Mouse (Mus musculus) ES-Bruce4 (cell line): ENCODE measurements around the gene Hoxd8. TPM values are rescaled to one million over a fixed set of nuclear protein-coding genes. Genes with fewer than 3 reads are reported as not detected.

Experiments used
- H3K27ac ChIP-seq: 2 replicates; pipeline ENCODE4 v1.5.1; 2012; ENCODE audit warnings: low read length, inconsistent platforms; ENCODE audit not compliant: insufficient read depth
- H3K27me3 ChIP-seq: 2 replicates; pipeline ENCODE4 v1.6.1; 2012; ENCODE audit warnings: mild to moderate bottlenecking, low read length, inconsistent platforms; ENCODE audit not compliant: control insufficient read depth, poor library complexity, insufficient read depth, severe bottlenecking
- H3K36me3 ChIP-seq: 2 replicates; pipeline ENCODE4 v1.6.1; 2012; ENCODE audit warnings: inconsistent platforms, mild to moderate bottlenecking, low read length, moderate library complexity; ENCODE audit not compliant: control insufficient read depth, poor library complexity, insufficient read depth, severe bottlenecking
- H3K4me1 ChIP-seq: one replicate; pipeline ENCODE4 v1.8.1; 2011; ENCODE audit warnings: low read length; ENCODE audit not compliant: control insufficient read depth, insufficient read depth
- H3K4me3 ChIP-seq: 2 replicates; pipeline ENCODE4 v1.5.1; 2011; ENCODE audit warnings: low read depth, mild to moderate bottlenecking, low read length
- H3K9ac ChIP-seq: 2 replicates; pipeline ENCODE4 v1.6.1; 2012; ENCODE audit warnings: low read depth, mild to moderate bottlenecking, inconsistent platforms; ENCODE audit not compliant: poor library complexity, severe bottlenecking
- H3K9me3 ChIP-seq: replicated peaks from 2 replicates; pipeline ENCODE4 v1.6.1; 2012; ENCODE audit warnings: mild to moderate bottlenecking, low read length, inconsistent platforms; ENCODE audit not compliant: control insufficient read depth, poor library complexity, insufficient read depth, severe bottlenecking
- CTCF ChIP-seq: IDR thresholded peaks from one replicate; pipeline ENCODE4 v1.8.1; 2011; ENCODE audit warnings: low read depth, low read length
- EP300 ChIP-seq: IDR thresholded peaks from 2 replicates; pipeline ENCODE4 v1.6.1; 2011; ENCODE audit warnings: low read depth, low read length; ENCODE audit not compliant: insufficient read depth
- POLR2A ChIP-seq: IDR thresholded peaks from one replicate; pipeline ENCODE4 v1.8.1; 2011; ENCODE audit warnings: low read length; ENCODE audit not compliant: insufficient read depth
- polyA plus RNA-seq: library from polyadenylated mRNA; stranded (reverse); fragments of >200 nt; gene quantifications from 2 replicates; pipeline ENCODE4 v1.2.4, GENCODE M21; 2011; ENCODE audit warnings: low read depth; ENCODE audit not compliant: missing spikeins, insufficient read depth, insufficient read length

Hoxd8 gene
- polyA plus RNA-seq, 1 experiment = 2.1 TPM

- no peak overlapping the region for H3K9ac ChIP-seq
- no peak for TF ChIP-seq POLR2A
- no peak for TF ChIP-seq EP300
- TF ChIP-seq CTCF = no peak
- no peak overlapping the region for H3K4me3 ChIP-seq
- no peak overlapping the region for H3K27ac ChIP-seq
- no peaks in the 10 kb centered on the region for H3K4me1 ChIP-seq
- no peaks in the 10 kb centered on the region for H3K36me3 ChIP-seq
- H3K27me3 ChIP-seq = peaks cover 67% of the 10 kb centered on the region
- no peaks in the 10 kb centered on the region for H3K9me3 ChIP-seq
These were observed 31.7 kb downstream of the Hoxd8 start for GRCm38 (mm10) chr2:74735851-74736687.

GRCm38 (mm10) chr2:74736688-74737577 lies 32.5 kb downstream of the Hoxd8 start:
- Histone ChIP-seq H3K9me3 (no peaks in the 10 kb centered on the region), H3K4me3 (no peak overlapping the region), H3K27ac (no peak overlapping the region), H3K36me3 (no peaks in the 10 kb centered on the region), H3K4me1 (no peaks in the 10 kb centered on the region), H3K9ac (no peak overlapping the region), H3K27me3 (peaks cover 69% of the 10 kb centered on the region)
- TF ChIP-seq POLR2A (no peak), CTCF (no peak)

- Histone ChIP-seq H3K9me3 (no peaks in the 10 kb centered on the region), H3K27ac (no peak overlapping the region), H3K36me3 (no peaks in the 10 kb centered on the region), H3K4me3 (no peak overlapping the region), H3K4me1 (no peaks in the 10 kb centered on the region), H3K27me3 (peaks cover 66% of the 10 kb centered on the region), H3K9ac (no peak overlapping the region)
- TF ChIP-seq POLR2A (no peak), CTCF (no peak), EP300 (no peak)
These were observed 33.2 kb downstream of the Hoxd8 start for GRCm38 (mm10) chr2:74737578-74738070.

- no peak overlapping the region for H3K9ac ChIP-seq
- H3K4me1 ChIP-seq = no peaks in the 10 kb centered on the region
- H3K27ac ChIP-seq = no peak overlapping the region
- H3K4me3 ChIP-seq = no peak overlapping the region
- H3K9me3 ChIP-seq = no peaks in the 10 kb centered on the region
- no peaks in the 10 kb centered on the region for H3K36me3 ChIP-seq
- TF ChIP-seq CTCF (no peak), EP300 (no peak), POLR2A (no peak)
- H3K27me3 ChIP-seq = peaks cover 63% of the 10 kb centered on the region
These were observed 34.4 kb downstream of the Hoxd8 start for GRCm38 (mm10) chr2:74738623-74739475.

GRCm38 (mm10) chr2:74739476-74739800 lies 35.0 kb downstream of the Hoxd8 start:
- Histone ChIP-seq H3K9me3 (no peaks in the 10 kb centered on the region), H3K36me3 (no peaks in the 10 kb centered on the region), H3K9ac (no peak overlapping the region), H3K4me3 (no peak overlapping the region), H3K4me1 (no peaks in the 10 kb centered on the region), H3K27ac (no peak overlapping the region), H3K27me3 (peaks cover 60% of the 10 kb centered on the region)
- no peak for TF ChIP-seq POLR2A
- TF ChIP-seq EP300 = no peak
- no peak for TF ChIP-seq CTCF
